Mouse (Mus musculus): ENCODE data around the gene Dhrs1. TPM values are rescaled to one million over a fixed set of nuclear protein-coding genes. Genes with fewer than 3 reads are reported as not detected.

Dhrs1 gene
- 466 and 476 TPM in 2 replicates for polyA plus RNA-seq (2015; fragmentation: Nextera tagmentation; extraction: Ambion mirVana)

GRCm38 (mm10) chr14:55745180-55745860 is at the start of gene Dhrs1, which contains the start of gene Nop9:
TSS of gene Dhrs1 (minus strand) at chr14:55745690.
TSS of gene Nop9 (plus strand) at chr14:55745693.
- no peaks in the 10 kb centered on the region for H3K9me3 ChIP-seq (ENCODE audit: control insufficient read depth)
- peak; percentile 88 for ATAC-seq
- H3K9ac ChIP-seq (ENCODE audit: low read depth, low read length), result peak within 1 kb of the TSS; percentile 81
- H3K4me3 ChIP-seq (ENCODE audit: low read depth, low read length), result peak within 1 kb of the TSS; percentile 94
- peaks cover 39% of the 10 kb centered on the region for H3K36me3 ChIP-seq (ENCODE audit: control insufficient read depth, insufficient read depth)
- H3K4me1 ChIP-seq (replicated peaks; ENCODE audit: control insufficient read depth, insufficient read depth, low read length), result peaks cover 7% of the 10 kb centered on the region
- H3K27me3 ChIP-seq (replicated peaks; ENCODE audit: control insufficient read depth, insufficient read depth, low read length), result no peaks in the 10 kb centered on the region
- H3K27ac ChIP-seq (ENCODE audit: low read depth, low read length), result peak within 1 kb of the TSS; percentile 91
- TF ChIP-seq CTCF (IDR thresholded peaks at IDR 0.05; ENCODE audit: low read depth), result no peak
- 1% methylated on average over 47 of the region's 48 CpGs for WGBS
- H3K4me2 ChIP-seq (replicated peaks; ENCODE audit: low read depth), result peak within 1 kb of the TSS; percentile 92

- H3K4me2 ChIP-seq (replicated peaks; ENCODE audit: low read depth), result no peak overlapping the region
- ATAC-seq, result no peak
- no peak overlapping the region for H3K4me3 ChIP-seq (ENCODE audit: low read depth, low read length)
- no peak for TF ChIP-seq CTCF (IDR thresholded peaks at IDR 0.05; ENCODE audit: low read depth)
- no peak overlapping the region for H3K27ac ChIP-seq (ENCODE audit: low read depth, low read length)
- whole genome bisulfite sequencing, result 68% methylated on average over 2 of the region's 2 CpGs
- no peaks in the 10 kb centered on the region for H3K27me3 ChIP-seq (replicated peaks; ENCODE audit: control insufficient read depth, insufficient read depth, low read length)
- no peaks in the 10 kb centered on the region for H3K36me3 ChIP-seq (ENCODE audit: control insufficient read depth, insufficient read depth)
- no peaks in the 10 kb centered on the region for H3K9me3 ChIP-seq (ENCODE audit: control insufficient read depth)
- no peak overlapping the region for H3K9ac ChIP-seq (ENCODE audit: low read depth, low read length)
- 0 out of 2 replicates have a peak, but pooled peaks cover under 1% of the 10 kb centered on the region for H3K4me1 ChIP-seq (replicated peaks; ENCODE audit: control insufficient read depth, insufficient read depth, low read length)
Measured at GRCm38 (mm10) chr14:55793946-55794345, 48.5 kb upstream of the Dhrs1 start.

- 59% methylated on average over 2 of the region's 2 CpGs for WGBS
- ATAC-seq, result no peak
- no peaks in the 10 kb centered on the region for H3K9me3 ChIP-seq (ENCODE audit: control insufficient read depth)
- no peaks in the 10 kb centered on the region for H3K36me3 ChIP-seq (ENCODE audit: control insufficient read depth, insufficient read depth)
- 0 out of 2 replicates have a peak, but pooled peaks cover 2% of the 10 kb centered on the region for H3K4me1 ChIP-seq (replicated peaks; ENCODE audit: control insufficient read depth, insufficient read depth, low read length)
- H3K4me2 ChIP-seq (replicated peaks; ENCODE audit: low read depth), result no peak overlapping the region
- TF ChIP-seq CTCF (IDR thresholded peaks at IDR 0.05; ENCODE audit: low read depth), result no peak
- no peak overlapping the region for H3K27ac ChIP-seq (ENCODE audit: low read depth, low read length)
- no peak overlapping the region for H3K9ac ChIP-seq (ENCODE audit: low read depth, low read length)
- H3K27me3 ChIP-seq (replicated peaks; ENCODE audit: control insufficient read depth, insufficient read depth, low read length), result no peaks in the 10 kb centered on the region
- H3K4me3 ChIP-seq (ENCODE audit: low read depth, low read length), result no peak overlapping the region
Measured at GRCm38 (mm10) chr14:55793461-55793860, 48.0 kb upstream of the Dhrs1 start.

GRCm38 (mm10) chr14:55788256-55789050 is 43.0 kb upstream of the Dhrs1 start, which contains the start of gene Ripk3:
TSS of gene Ripk3 (minus strand) at chr14:55788865.
- whole genome bisulfite sequencing, result 5% methylated on average over 40 of the region's 40 CpGs
- H3K4me1 ChIP-seq (replicated peaks; ENCODE audit: control insufficient read depth, insufficient read depth, low read length), result 0 out of 2 replicates have a peak, but pooled peaks cover 2% of the 10 kb centered on the region
- ATAC-seq, result peak; percentile 50

GRCm38 (mm10) chr14:55787731-55788130 is 42.2 kb upstream of the Dhrs1 start:
- peak overlapping the region; percentile 86 for H3K4me2 ChIP-seq (replicated peaks; ENCODE audit: low read depth)
- H3K36me3 ChIP-seq (ENCODE audit: control insufficient read depth, insufficient read depth), result peaks cover 7% of the 10 kb centered on the region; the same call in 1 of the 2 replicates
- no peak overlapping the region; the same call in 1 of the 2 replicates for H3K9ac ChIP-seq (ENCODE audit: low read depth, low read length)
- H3K4me1 ChIP-seq (replicated peaks; ENCODE audit: control insufficient read depth, insufficient read depth, low read length), result 0 out of 2 replicates have a peak, but pooled peaks cover 2% of the 10 kb centered on the region
- H3K27ac ChIP-seq (ENCODE audit: low read depth, low read length), result no peak overlapping the region
- no peak for ATAC-seq
- H3K27me3 ChIP-seq (replicated peaks; ENCODE audit: control insufficient read depth, insufficient read depth, low read length), result peaks cover 11% of the 10 kb centered on the region; the same call in 1 of the 2 replicates
- 52% methylated on average over 11 of the region's 11 CpGs for WGBS
- H3K9me3 ChIP-seq (ENCODE audit: control insufficient read depth), result no peaks in the 10 kb centered on the region
- peak overlapping the region; percentile 56 for H3K4me3 ChIP-seq (ENCODE audit: low read depth, low read length)
- no peak for TF ChIP-seq CTCF (IDR thresholded peaks at IDR 0.05; ENCODE audit: low read depth)

More at GRCm38 (mm10) chr14:55788256-55789050, 43.0 kb upstream of the Dhrs1 start, which contains the start of gene Ripk3:
- Histone ChIP-seq H3K27ac (ENCODE audit: low read depth, low read length) (no peak within 1 kb of the TSS), H3K4me2 (replicated peaks; ENCODE audit: low read depth) (peak within 1 kb of the TSS; percentile 86), H3K27me3 (replicated peaks; ENCODE audit: control insufficient read depth, insufficient read depth, low read length) (peaks cover 9% of the 10 kb centered on the region; the same call in 1 of the 2 replicates), H3K4me3 (ENCODE audit: low read depth, low read length) (peak within 1 kb of the TSS; percentile 56), H3K9me3 (ENCODE audit: control insufficient read depth) (no peaks in the 10 kb centered on the region), H3K36me3 (ENCODE audit: control insufficient read depth, insufficient read depth) (peaks cover 7% of the 10 kb centered on the region; the same call in 1 of the 2 replicates), H3K9ac (ENCODE audit: low read depth, low read length) (peak within 1 kb of the TSS; percentile 50)
- TF ChIP-seq CTCF (IDR thresholded peaks at IDR 0.05; ENCODE audit: low read depth), result peak; percentile 48

- WGBS, result 54% methylated on average over 6 of the region's 6 CpGs
Measured at GRCm38 (mm10) chr14:55785195-55785594, 39.7 kb upstream of the Dhrs1 start.

More at GRCm38 (mm10) chr14:55785195-55785594, 39.7 kb upstream of the Dhrs1 start:
- no peak overlapping the region for H3K4me3 ChIP-seq (ENCODE audit: low read depth, low read length)
- no peaks in the 10 kb centered on the region for H3K9me3 ChIP-seq (ENCODE audit: control insufficient read depth)
- ATAC-seq, result no peak
- 0 out of 2 replicates have a peak, but pooled peaks cover 2% of the 10 kb centered on the region for H3K4me1 ChIP-seq (replicated peaks; ENCODE audit: control insufficient read depth, insufficient read depth, low read length)
- H3K4me2 ChIP-seq (replicated peaks; ENCODE audit: low read depth), result no peak overlapping the region
- no peak overlapping the region for H3K9ac ChIP-seq (ENCODE audit: low read depth, low read length)
- peaks cover 7% of the 10 kb centered on the region; the same call in 1 of the 2 replicates for H3K36me3 ChIP-seq (ENCODE audit: control insufficient read depth, insufficient read depth)
- TF ChIP-seq CTCF (IDR thresholded peaks at IDR 0.05; ENCODE audit: low read depth), result peak; percentile 49
- H3K27ac ChIP-seq (ENCODE audit: low read depth, low read length), result no peak overlapping the region
- peaks cover 11% of the 10 kb centered on the region; the same call in 1 of the 2 replicates for H3K27me3 ChIP-seq (replicated peaks; ENCODE audit: control insufficient read depth, insufficient read depth, low read length)
